Mouse (Mus musculus) lung, adult 18-20 months (tissue): ENCODE measurements around the gene Gm3149.
"Not testable (repeated sequence)": the region's sequence is repeated elsewhere in the genome, so short reads cannot be mapped to it uniquely, and the experiment has no call there.

Experiments used
- DNase-seq, 2 experiments: peaks; one replicate each; pipeline ENCODE4 v3.0.0; 2022; ENCODE audit warnings: mixed read lengths in 2 of 2

The Gm3149 gene

DNA sequence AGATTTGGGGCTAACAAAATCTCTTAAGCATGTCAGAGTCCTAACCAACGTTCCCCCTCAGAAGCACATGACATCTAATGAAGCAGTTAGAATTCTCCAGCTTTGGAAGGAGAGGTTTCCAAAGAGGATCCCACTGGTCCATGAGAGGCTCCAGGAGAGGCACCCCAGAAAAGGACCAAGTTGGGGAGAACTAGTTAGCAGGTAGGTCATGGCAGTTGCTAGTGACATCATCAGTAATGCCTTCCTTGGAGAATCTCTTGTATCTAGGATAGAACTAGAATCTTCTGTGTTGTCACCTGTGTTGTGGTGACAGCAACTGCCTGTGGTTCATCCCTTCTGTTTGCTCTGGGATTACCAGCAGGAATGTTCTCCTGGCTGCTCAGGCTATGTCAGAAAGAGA, at the start of gene Gm3149:
TSS of gene Gm3149 (plus strand) at position 301 of the 400 bp plus-strand sequence.
- DNase-seq = not testable (repeated sequence)

DNA sequence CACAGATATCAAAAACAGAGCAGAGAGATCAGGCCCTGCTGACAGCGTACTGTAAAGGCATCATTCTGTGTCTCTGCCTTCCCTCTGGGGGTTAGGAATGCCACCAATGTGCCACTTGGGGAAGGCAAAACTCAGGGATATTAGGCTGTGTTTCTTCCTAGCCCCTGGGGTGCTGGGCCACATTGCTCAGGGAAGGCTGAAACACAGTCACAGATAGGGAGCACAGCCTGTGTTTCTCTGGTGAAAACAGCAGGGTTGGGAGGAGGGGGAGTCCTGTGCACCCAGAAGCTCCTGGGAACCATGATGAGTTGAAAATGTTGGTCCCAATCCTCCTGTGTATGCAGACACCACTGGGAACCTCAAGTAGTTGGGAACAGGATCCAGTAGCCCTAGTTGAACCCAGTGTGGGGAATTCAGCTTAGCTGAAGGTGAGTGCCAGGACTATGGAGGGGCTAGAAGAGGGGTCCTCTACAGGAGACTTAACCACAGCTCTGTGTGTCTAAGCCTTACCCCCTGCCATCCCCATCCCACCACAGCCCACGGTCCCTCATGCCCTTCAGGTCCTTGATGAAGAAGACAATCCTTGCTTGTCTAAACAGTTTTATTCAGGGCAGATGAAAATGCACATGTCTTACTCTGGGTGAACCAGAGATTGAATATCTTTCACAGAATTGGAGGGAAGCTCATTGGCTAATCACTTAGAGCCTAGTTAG, 47.7 kb upstream of the Gm3149 start:
- not testable (repeated sequence) for DNase-seq

DNA sequence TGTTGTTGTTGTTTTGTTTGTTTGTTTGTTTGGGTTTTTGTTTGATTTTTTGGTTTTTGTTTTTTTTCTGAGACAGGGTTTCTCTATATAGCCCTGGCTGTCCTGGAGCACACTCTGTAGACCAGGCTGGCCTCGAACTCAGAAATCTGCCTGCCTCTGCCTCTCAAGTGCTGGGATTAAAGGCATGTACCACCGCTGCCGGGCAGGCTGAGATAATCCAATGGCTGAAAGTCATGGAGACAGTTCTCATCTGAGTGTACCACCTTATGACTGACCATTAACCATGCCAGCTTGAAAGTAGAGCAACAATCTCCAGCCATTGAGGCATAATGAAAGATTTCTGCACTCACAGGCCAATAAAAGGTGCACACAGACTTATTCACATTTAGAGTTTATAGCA, 37.3 kb upstream of the Gm3149 start:
- DNase-seq = not testable (repeated sequence)

- DNase-seq = not testable (repeated sequence)
Measured at GRCm38 (mm10) chr14:4334476-4335080, 17.5 kb downstream of the Gm3149 start, which contains the start of gene 2610042L04Rik. 2610042L04Rik (plus strand) TSS chr14:4334763.

- DNase-seq = not testable (repeated sequence)
Measured at GRCm38 (mm10) chr14:4335506-4335905, 18.4 kb downstream of the Gm3149 start.

DNA sequence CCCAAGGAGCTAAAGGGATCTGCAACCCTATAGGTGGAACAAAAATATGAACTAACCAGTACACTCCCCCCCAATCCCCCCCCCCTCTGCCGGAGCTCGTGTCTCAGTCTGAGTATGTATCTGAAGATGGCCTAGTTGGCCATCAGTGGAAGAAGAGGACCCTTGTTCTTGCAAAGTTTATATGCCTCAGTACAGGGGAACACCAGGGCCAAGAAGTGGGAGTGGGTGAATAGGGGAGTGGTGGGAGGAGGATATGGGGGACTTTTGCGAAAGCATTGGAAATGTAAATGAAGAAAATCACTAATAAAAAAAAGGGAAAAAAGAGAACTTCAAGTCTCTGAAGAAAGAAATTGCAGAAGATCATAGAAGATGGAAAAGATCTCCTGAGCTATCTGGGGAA, 51.9 kb downstream of the Gm3149 start:
- not testable (repeated sequence) for DNase-seq

DNA sequence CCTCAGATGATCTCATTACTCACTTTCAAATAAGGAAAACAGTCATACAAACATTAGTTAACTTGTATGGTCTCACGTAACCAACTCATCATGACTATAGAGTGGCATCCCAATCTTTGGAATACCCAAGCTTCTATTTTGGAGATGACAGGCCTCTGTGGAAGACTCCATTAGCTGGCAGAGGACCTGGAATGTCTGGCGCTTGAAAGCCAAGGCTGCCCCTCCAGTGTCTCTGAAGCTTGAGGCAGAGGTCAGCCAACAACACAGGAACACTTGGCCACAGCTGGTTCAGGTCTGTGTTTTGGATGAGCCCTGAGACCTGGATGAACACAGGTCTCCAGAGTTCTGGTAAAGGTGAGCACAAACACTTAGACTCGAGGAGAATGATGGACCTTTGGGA, 52.6 kb downstream of the Gm3149 start:
- DNase-seq = not testable (repeated sequence)
